9 mouse cellular contexts compared by ENCODE assay signal in the genomic region with DNA sequence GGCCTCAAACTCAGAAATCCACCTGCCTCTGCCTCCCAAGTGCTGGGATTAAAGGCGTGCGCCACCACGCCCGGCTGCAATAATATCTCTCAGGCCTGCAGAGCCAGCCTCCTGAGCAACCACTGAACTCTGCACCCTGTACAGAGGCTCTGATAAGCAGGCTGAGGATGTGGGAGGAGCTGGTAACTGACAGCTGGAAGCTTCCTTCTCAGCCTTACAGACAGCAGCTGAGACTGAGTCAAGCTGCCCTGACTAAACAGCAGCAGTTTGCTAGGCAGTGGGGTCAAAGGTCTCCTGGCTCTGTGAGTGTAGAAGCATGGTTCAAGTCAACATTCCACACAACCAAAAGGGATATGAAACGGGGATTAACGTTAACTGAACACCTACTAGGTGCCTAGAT. TPM values are rescaled to one million over a fixed set of nuclear protein-coding genes. Genes with fewer than 3 reads are reported as not detected.
DNase-seq lines count a peak whose midpoint lies in the region; ATAC-seq lines count a peak whose summit lies in the region.
"Had no signal": no experiment of that assay in that cellular context is flagged by ENCODE, and none has a peak within 500 bp of the region (broad histone marks: within the 10 kb centered on the region; RNA-seq: fewer than 3 reads in every experiment).

No protein-coding gene starts in this region.

- H3K4me3 ChIP-seq in embryonic facial prominence, embryonic 14.5 days (ENCODE audit: low read depth, low read length), result no peak overlapping the region
- no peak overlapping the region for H3K4me3 ChIP-seq in macrophage (ENCODE audit: inconsistent target)
- H3K4me3 ChIP-seq in midbrain, embryonic 13.5 days (replicated peaks), result no peak overlapping the region
- H3K4me3 ChIP-seq: limb, embryonic 12.5 days had no signal

- no peaks in the 10 kb centered on the region for H3K27me3 ChIP-seq in embryonic facial prominence, embryonic 14.5 days (replicated peaks; ENCODE audit: control insufficient read depth, insufficient read depth, low read length)
- H3K27me3 ChIP-seq in midbrain, embryonic 13.5 days, result no peaks in the 10 kb centered on the region
- H3K27me3 ChIP-seq: limb, embryonic 12.5 days had no signal

- H3K79me2 ChIP-seq in macrophage (ENCODE audit: inconsistent target), result no peaks in the 10 kb centered on the region

- H3K9ac ChIP-seq in embryonic facial prominence, embryonic 14.5 days (ENCODE audit: low read depth, low read length), result no peak overlapping the region
- no peak overlapping the region for H3K9ac ChIP-seq in midbrain, embryonic 13.5 days (replicated peaks)
- H3K9ac ChIP-seq: limb, embryonic 12.5 days had no signal

- DNase-seq in embryo, embryonic 10 days (ENCODE audit: low spot score), result peak; percentile 75
- DNase-seq in embryo, embryonic 9.5 days (ENCODE audit: extremely low spot score), result no peak
- peak; percentile 45 for DNase-seq in embryonic facial prominence, embryonic 14.5 days (ENCODE audit: low spot score)
- DNase-seq in kidney, adult 9 months, result peak; percentile 94
- no peak for DNase-seq in cerebellum, postnatal 25 days
- no peak for DNase-seq in cerebellum, postnatal 14 days

- H3K4me1 ChIP-seq in embryonic facial prominence, embryonic 14.5 days (ENCODE audit: control insufficient read depth, insufficient read depth, low read length), result peaks cover 6% of the 10 kb centered on the region
- peaks cover 15% of the 10 kb centered on the region for H3K4me1 ChIP-seq in midbrain, embryonic 13.5 days (replicated peaks)

- ATAC-seq in embryonic facial prominence, embryonic 14.5 days (ENCODE audit: low read depth), result 0 out of 2 replicates have a peak, but pooled peaks have one; percentile 46
- ATAC-seq in midbrain, embryonic 13.5 days, result no peak

- no peak overlapping the region for H3K4me2 ChIP-seq in embryonic facial prominence, embryonic 14.5 days (ENCODE audit: low read depth, low read length)
- H3K4me2 ChIP-seq in midbrain, embryonic 13.5 days (replicated peaks), result no peak overlapping the region
- H3K4me2 ChIP-seq: limb, embryonic 12.5 days had no signal

- H3K36me3 ChIP-seq in embryonic facial prominence, embryonic 14.5 days (ENCODE audit: control insufficient read depth, insufficient read depth, low read length), result no peaks in the 10 kb centered on the region
- no peaks in the 10 kb centered on the region for H3K36me3 ChIP-seq in macrophage (ENCODE audit: inconsistent target)
- no peaks in the 10 kb centered on the region for H3K36me3 ChIP-seq in midbrain, embryonic 13.5 days
- H3K36me3 ChIP-seq: limb, embryonic 12.5 days had no signal

- no peaks in the 10 kb centered on the region for H3K9me3 ChIP-seq in embryonic facial prominence, embryonic 14.5 days (ENCODE audit: control insufficient read depth, low read length)
- H3K9me3 ChIP-seq in midbrain, embryonic 13.5 days, result no peaks in the 10 kb centered on the region
- H3K9me3 ChIP-seq: limb, embryonic 12.5 days had no signal

- WGBS in embryonic facial prominence, embryonic 14.5 days, result 73% methylated on average over 6 of the region's 6 CpGs
- 28% methylated on average over 6 of the region's 6 CpGs for WGBS in macrophage (ENCODE audit: missing documents)
- WGBS in midbrain, embryonic 13.5 days, result 85% methylated on average over 6 of the region's 6 CpGs

- H3K27ac ChIP-seq in embryonic facial prominence, embryonic 14.5 days (replicated peaks; ENCODE audit: low read depth, low read length), result no peak overlapping the region
- H3K27ac ChIP-seq in macrophage, result peak overlapping the region; percentile 88
- H3K27ac ChIP-seq in midbrain, embryonic 13.5 days, result no peak overlapping the region
- H3K27ac ChIP-seq: limb, embryonic 12.5 days had no signal

RNA-seq across cellular contexts. Expression of gene Ldha, which starts 8.0 kb away (rescaled TPM):
- polyA plus RNA-seq in embryonic facial prominence, embryonic 14.5 days (2014; fragmentation: Nextera tagmentation; extraction: Ambion mirVana), result 1,559 and 1,681 TPM in 2 replicates
- 100 to 1,000 TPM in 4 of 26 experiments, 10 to 100 TPM in 22; 28.3 to 140 (median 69.6) TPM for total RNA-seq in macrophage (2018; cell fraction: chromatin; rRNA removed)
- total RNA-seq in macrophage (2018; cell fraction: cytosol; rRNA removed), result 100 to 1,000 TPM; 342 to 466 (median 395) TPM
- total RNA-seq in macrophage (2018; cell fraction: nucleus; rRNA removed), result 100 to 1,000 TPM in 25 of 26 experiments, 10 to 100 TPM in 1; 83.2 to 291 (median 163) TPM
- 352 to 860 TPM (median 417 TPM) in 3 replicates for polyA plus RNA-seq in macrophage (2018)
- polyA plus RNA-seq in midbrain, embryonic 13.5 days (2015; fragmentation: Nextera tagmentation; extraction: Ambion mirVana), result 501 and 553 TPM in 2 replicates

RNA-seq across cellular contexts. Expression of gene Ldhc, which starts 27.7 kb away (rescaled TPM):
- polyA plus RNA-seq in embryonic facial prominence, embryonic 14.5 days (2014; fragmentation: Nextera tagmentation; extraction: Ambion mirVana), result 0.26 TPM in 1 of 2 replicates, not detected in the other
- not detected for total RNA-seq in macrophage (2018; cell fraction: chromatin; rRNA removed)
- total RNA-seq in macrophage (2018; cell fraction: cytosol; rRNA removed), result not detected
- not detected for total RNA-seq in macrophage (2018; cell fraction: nucleus; rRNA removed)
- not detected in 3 replicates for polyA plus RNA-seq in macrophage (2018)
- 0.22 TPM in 1 of 2 replicates, not detected in the other for polyA plus RNA-seq in midbrain, embryonic 13.5 days (2015; fragmentation: Nextera tagmentation; extraction: Ambion mirVana)
- polyA plus RNA-seq: limb, embryonic 12.5 days had no signal

RNA-seq across cellular contexts. Expression of gene Gtf2h1, which starts 37.4 kb away (rescaled TPM):
- 51.2 and 56.7 TPM in 2 replicates for polyA plus RNA-seq in embryonic facial prominence, embryonic 14.5 days (2014; fragmentation: Nextera tagmentation; extraction: Ambion mirVana)
- total RNA-seq in macrophage (2018; cell fraction: chromatin; rRNA removed), result 10 to 100 TPM; 33.1 to 80.2 (median 55.2) TPM
- total RNA-seq in macrophage (2018; cell fraction: cytosol; rRNA removed), result 10 to 100 TPM; 42.8 to 68.4 (median 52.3) TPM
- 10 to 100 TPM; 32.7 to 63.1 (median 45.6) TPM for total RNA-seq in macrophage (2018; cell fraction: nucleus; rRNA removed)
- 41.4 to 101 TPM (median 42.4 TPM) in 3 replicates for polyA plus RNA-seq in macrophage (2018)
- 44.6 and 48.4 TPM in 2 replicates for polyA plus RNA-seq in midbrain, embryonic 13.5 days (2015; fragmentation: Nextera tagmentation; extraction: Ambion mirVana)

RNA-seq across cellular contexts. Expression of gene Hps5, which starts 37.4 kb away (rescaled TPM):
- 16.2 and 17.3 TPM in 2 replicates for polyA plus RNA-seq in embryonic facial prominence, embryonic 14.5 days (2014; fragmentation: Nextera tagmentation; extraction: Ambion mirVana)
- 100 to 1,000 TPM in 12 of 26 experiments, 10 to 100 TPM in 14; 23.0 to 137 (median 96.7) TPM for total RNA-seq in macrophage (2018; cell fraction: chromatin; rRNA removed)
- total RNA-seq in macrophage (2018; cell fraction: cytosol; rRNA removed), result 10 to 100 TPM; 15.7 to 33.8 (median 24.0) TPM
- total RNA-seq in macrophage (2018; cell fraction: nucleus; rRNA removed), result 10 to 100 TPM; 23.1 to 91.3 (median 62.5) TPM
- polyA plus RNA-seq in macrophage (2018), result 16.3 to 29.8 TPM (median 23.7 TPM) in 3 replicates
- 15.8 and 15.9 TPM in 2 replicates for polyA plus RNA-seq in midbrain, embryonic 13.5 days (2015; fragmentation: Nextera tagmentation; extraction: Ambion mirVana)

Comparison
In these comparisons a context has a peak if more than half of its experiments do, and no peak if none do; other contexts are left out.
1. DNase-seq: peak in embryo, embryonic 10 days (single experiment), embryonic facial prominence, embryonic 14.5 days (single experiment) and kidney, adult 9 months (single experiment); none in embryo, embryonic 9.5 days (single experiment), cerebellum, postnatal 25 days (0 of 2) and cerebellum, postnatal 14 days (0 of 2).